Mouse (Mus musculus) liver, adult 2 months (tissue): Measurements from ENCODE around the gene Vps18.

Experiments used
- CTCF ChIP-seq: fragments of 200-500 bp; IDR thresholded peaks from 2 replicates; pipeline ENCODE4 v1.5.1; 2011; ENCODE audit warnings: low read depth, low read length, control low read depth
- POLR2A ChIP-seq: fragments of 200-500 bp; IDR thresholded peaks from 2 replicates; pipeline ENCODE4 v1.6.1; 2011; ENCODE audit warnings: low read length, control low read depth; ENCODE audit not compliant: insufficient read depth; ENCODE audit errors: extremely low read depth

- TF ChIP-seq POLR2A: no peak
- TF ChIP-seq CTCF: no peak
Measured at GRCm38 (mm10) chr2:119320571-119320970, 32.0 kb downstream of the Vps18 start.
